Mouse (Mus musculus): ENCODE measurements around the gene Tenm3.

Gene Tenm3

GRCm38 (mm10) chr8:48733057-48733456 is 110.7 kb downstream of the Tenm3 start:
- TF ChIP-seq GATA4 (IDR thresholded peaks at IDR 0.05; ENCODE audit: insufficient replicate concordance, low read length) = no peak

GRCm38 (mm10) chr8:48730701-48731100 is 113.0 kb downstream of the Tenm3 start:
- no peak for TF ChIP-seq GATA4 (IDR thresholded peaks at IDR 0.05; ENCODE audit: insufficient replicate concordance, low read length)

- no peak for TF ChIP-seq GATA4 (IDR thresholded peaks at IDR 0.05; ENCODE audit: insufficient replicate concordance, low read length)
These were observed 114.7 kb downstream of the Tenm3 start for GRCm38 (mm10) chr8:48728833-48729690.

- TF ChIP-seq GATA4 (IDR thresholded peaks at IDR 0.05; ENCODE audit: insufficient replicate concordance, low read length) = no peak
These were observed 115.7 kb downstream of the Tenm3 start for GRCm38 (mm10) chr8:48728006-48728405.

GRCm38 (mm10) chr8:48722744-48723143 is 121.0 kb downstream of the Tenm3 start:
- TF ChIP-seq GATA4 (IDR thresholded peaks at IDR 0.05; ENCODE audit: insufficient replicate concordance, low read length) = no peak

- no peak for TF ChIP-seq GATA4 (IDR thresholded peaks at IDR 0.05; ENCODE audit: insufficient replicate concordance, low read length)
These were observed 121.4 kb downstream of the Tenm3 start for GRCm38 (mm10) chr8:48722318-48722717.

GRCm38 (mm10) chr8:48721376-48721775 is 122.4 kb downstream of the Tenm3 start:
- no peak for TF ChIP-seq GATA4 (IDR thresholded peaks at IDR 0.05; ENCODE audit: insufficient replicate concordance, low read length)

- TF ChIP-seq GATA4 (IDR thresholded peaks at IDR 0.05; ENCODE audit: insufficient replicate concordance, low read length) = no peak
These were observed 128.1 kb downstream of the Tenm3 start for GRCm38 (mm10) chr8:48715616-48716015.

GRCm38 (mm10) chr8:48706666-48707065 is 137.1 kb downstream of the Tenm3 start:
- no peak for TF ChIP-seq GATA4 (IDR thresholded peaks at IDR 0.05; ENCODE audit: insufficient replicate concordance, low read length)

GRCm38 (mm10) chr8:48704885-48705515 is 138.8 kb downstream of the Tenm3 start:
- no peak for TF ChIP-seq GATA4 (IDR thresholded peaks at IDR 0.05; ENCODE audit: insufficient replicate concordance, low read length)

- TF ChIP-seq GATA4 (IDR thresholded peaks at IDR 0.05; ENCODE audit: insufficient replicate concordance, low read length) = no peak
These were observed 139.3 kb downstream of the Tenm3 start for GRCm38 (mm10) chr8:48704485-48704884.

- TF ChIP-seq GATA4 (IDR thresholded peaks at IDR 0.05; ENCODE audit: insufficient replicate concordance, low read length) = no peak
These were observed 152.9 kb downstream of the Tenm3 start for GRCm38 (mm10) chr8:48690665-48691395.

GRCm38 (mm10) chr8:48688706-48689105 is 155.0 kb downstream of the Tenm3 start:
- TF ChIP-seq GATA4 (IDR thresholded peaks at IDR 0.05; ENCODE audit: insufficient replicate concordance, low read length) = no peak

- TF ChIP-seq GATA4 (IDR thresholded peaks at IDR 0.05; ENCODE audit: insufficient replicate concordance, low read length) = peak; percentile 97
These were observed 155.6 kb downstream of the Tenm3 start for GRCm38 (mm10) chr8:48688188-48688587.

GRCm38 (mm10) chr8:48673476-48673875 is 170.3 kb downstream of the Tenm3 start:
- TF ChIP-seq GATA4 (IDR thresholded peaks at IDR 0.05; ENCODE audit: insufficient replicate concordance, low read length) = no peak

- TF ChIP-seq GATA4 (IDR thresholded peaks at IDR 0.05; ENCODE audit: insufficient replicate concordance, low read length) = no peak
These were observed 171.3 kb downstream of the Tenm3 start for GRCm38 (mm10) chr8:48672471-48672870.
